Mouse (Mus musculus): ENCODE results near the gene Rad51b.

Gene Rad51b

DNA sequence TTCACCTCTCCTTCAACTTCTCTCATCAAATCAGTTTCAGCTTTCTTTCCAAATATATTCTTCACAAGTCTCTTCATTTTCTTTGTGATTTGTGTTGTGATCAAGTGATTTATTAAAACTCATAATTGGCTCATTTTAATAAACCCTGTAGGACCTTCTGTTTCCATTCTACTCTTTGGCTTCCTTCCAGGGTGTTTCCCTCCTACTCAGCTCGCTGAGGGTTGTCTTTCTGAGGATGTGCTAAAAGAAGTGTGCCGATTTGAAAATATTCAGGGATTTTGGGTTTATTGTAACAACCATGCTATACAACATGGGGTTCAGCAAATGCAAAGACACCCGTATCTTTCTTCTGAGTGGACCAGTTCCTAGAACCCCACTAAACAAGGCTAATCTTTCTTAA lies 361.8 kb downstream of the Rad51b start:
- ChIA-PET POLR2A (interaction anchor here in 1 of 4 experiments (0.6 kb wide), 1 partner anchor 287 kb away, joined by 4 read pairs; no protein-coding TSS in a partner anchor), CTCF (no interaction called here)

DNA sequence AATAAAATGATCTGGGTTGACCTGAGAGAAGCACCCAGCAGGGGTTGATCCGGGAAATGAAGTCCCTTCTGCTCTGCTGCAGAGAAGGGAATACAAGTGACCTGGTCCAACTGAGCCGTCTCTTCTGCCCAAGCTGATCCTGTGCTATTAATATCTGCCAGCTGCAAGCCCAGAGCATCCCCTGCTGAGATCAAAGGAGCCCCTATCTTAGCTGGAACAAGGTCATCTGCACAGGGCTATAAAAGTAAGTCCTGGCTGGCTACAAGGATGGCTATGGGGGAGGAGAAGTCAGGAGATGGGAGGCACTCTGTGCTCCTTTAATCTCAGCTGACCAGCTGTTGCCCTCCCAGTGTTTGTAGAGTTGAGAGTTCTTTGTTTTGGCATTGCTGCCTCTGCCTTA lies 364.2 kb downstream of the Rad51b start:
- POLR2A ChIA-PET: no interaction called here
- CTCF ChIA-PET: interaction anchor here in 1 of 4 experiments (0.5 kb wide), 1 partner anchor 289 kb away, joined by 3 read pairs; no protein-coding TSS in a partner anchor

DNA sequence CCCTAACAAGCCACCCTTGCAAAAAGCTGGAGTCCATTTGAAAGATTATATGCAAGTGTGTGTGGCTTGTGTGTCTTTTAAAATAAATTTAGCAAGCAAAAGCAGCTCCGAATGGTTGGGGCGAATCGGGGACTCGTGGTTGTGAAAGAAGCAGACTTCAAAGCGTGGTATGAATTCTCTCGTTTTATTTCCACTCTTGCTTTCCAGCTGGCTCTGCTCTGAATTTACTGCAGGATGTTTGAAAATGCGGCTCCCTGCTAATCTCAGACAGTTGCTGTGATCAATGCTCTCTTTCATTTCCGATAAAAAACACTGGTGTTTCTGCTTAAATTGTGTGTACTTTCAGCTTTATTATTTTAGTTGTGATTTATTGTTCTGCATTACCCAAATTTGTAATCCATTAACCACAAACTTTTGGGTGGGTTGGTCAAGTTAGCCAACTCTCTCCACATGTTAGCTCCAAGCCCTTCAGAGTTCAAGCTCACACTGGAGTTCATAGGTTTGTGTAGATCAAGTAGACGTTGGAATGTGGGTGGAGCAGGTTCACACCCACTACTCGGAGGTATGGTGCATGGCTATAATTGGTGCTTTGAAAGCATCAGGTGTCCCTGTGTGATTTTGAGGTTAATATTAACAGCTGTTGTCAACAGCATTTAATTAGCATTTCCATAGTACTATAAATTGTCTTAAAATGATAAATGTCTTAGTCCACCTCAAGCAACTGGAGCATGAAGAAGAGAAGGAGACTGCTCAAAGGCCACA lies 366.2 kb downstream of the Rad51b start:
- POLR2A ChIA-PET: interaction anchor here in 3 of 4 experiments (0.6 to 1.0 kb wide), 4 partner anchors 16 to 216 kb away, joined by 3 to 4 read pairs (median 3); no protein-coding TSS in a partner anchor
- CTCF ChIA-PET: interaction anchor here in 1 of 4 experiments (0.6 kb wide), 1 partner anchor 34 kb away, joined by 5 read pairs; no protein-coding TSS in a partner anchor

DNA sequence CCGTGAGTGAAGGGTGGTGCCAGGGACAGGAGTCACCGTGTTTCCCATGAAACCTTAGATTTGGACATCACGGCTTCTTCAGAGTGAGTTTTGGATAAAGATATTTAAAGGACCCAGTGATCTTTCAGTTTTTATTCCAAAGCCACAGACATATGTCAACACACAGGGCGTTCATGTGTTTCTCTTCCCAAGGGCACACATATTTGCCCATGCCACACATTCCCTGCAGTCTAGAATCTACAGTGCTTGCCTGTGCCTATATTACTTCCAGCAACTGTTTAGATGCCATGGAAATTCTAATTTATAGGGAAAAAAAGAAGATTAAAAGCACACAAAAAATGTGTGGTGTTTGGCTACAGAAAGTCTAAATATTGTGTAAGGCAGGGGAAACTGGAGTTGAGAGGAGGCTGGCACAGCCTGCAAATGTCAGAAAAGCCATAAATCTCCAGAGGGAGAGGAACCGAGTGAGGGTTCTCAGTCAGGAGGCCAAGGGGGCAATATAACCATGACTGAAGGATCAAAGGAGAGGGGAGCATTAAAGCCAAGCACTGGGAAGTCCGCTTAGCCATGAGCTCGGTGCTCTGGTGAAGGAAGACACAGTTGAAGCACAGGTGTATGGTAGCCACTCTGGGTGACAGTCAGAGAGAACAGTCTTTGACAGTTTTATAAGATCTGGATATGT lies 367.0 kb downstream of the Rad51b start:
- CTCF ChIA-PET: no interaction called here
- POLR2A ChIA-PET: interaction anchor here in 3 of 4 experiments (0.5 to 1.0 kb wide), 5 partner anchors 16 to 574 kb away, joined by 3 to 4 read pairs (median 3); no protein-coding TSS in a partner anchor

DNA sequence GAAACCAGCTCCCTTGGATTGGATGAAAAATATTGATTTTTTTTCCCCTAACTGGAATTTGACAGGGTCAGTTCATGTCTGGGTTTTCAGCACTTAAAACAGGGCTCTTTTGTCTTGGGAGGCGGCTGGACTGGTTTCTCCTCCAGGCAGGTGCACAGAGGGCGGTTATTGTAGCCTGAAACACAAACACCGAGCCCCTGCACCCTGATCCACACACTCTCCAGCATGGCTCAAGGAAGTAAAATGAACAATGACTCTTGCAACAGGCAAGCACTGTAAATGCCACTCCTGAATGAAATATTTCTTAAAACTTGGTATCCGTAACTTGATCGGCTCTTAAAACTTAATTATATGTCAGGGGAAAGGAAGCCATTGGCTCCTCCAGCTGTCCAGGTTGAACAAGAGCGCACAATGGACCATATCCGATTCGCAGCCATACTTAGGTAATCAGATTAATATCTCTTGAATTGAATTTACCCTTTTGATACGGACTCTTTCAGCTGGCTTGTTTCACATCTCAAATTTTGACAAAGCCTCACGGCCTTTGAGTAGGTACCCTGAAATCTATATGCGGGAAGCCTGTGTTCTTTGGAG lies 377.9 kb downstream of the Rad51b start:
- ChIA-PET POLR2A (interaction anchor here in 1 of 4 experiments (1.0 kb wide), 1 partner anchor 14 kb away, joined by 5 read pairs; no protein-coding TSS in a partner anchor), CTCF (no interaction called here)

DNA sequence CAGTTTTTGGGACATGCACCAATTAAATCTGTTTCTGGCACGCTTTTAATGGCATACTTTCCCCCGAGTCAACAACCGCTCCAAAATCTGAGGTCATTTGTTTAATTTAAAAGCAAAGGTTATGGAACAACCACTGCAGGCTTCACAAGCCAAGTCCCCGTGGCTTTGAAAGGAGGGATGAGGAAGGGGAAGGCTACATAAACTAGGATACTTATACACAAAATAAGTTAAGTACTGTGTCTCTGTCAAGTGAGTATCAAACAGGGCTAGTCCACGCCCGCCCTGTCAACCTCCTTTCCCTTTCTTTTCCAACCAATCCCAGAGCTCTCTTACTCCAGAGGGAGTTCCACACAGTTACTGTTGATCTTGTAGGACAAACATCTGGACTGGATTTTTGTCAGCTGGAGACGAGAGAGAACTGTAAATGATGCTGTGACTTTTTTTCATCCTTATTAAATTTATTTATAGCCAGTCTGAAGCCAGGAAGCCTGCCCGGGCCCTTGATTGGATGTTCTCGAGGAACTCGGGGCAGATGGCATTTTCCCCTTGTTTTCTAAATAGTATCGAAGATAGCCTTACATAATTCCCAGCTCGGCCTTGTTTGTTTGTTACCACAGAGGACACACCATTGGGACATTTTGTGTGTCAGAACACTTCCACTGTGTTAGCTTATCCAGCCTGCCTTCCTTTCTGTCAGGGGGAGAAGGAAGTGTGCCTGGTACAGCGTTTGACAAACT lies 378.5 kb downstream of the Rad51b start:
- POLR2A ChIA-PET: interaction anchor here in 1 of 4 experiments (1.0 kb wide), 1 partner anchor 13 kb away, joined by 5 read pairs; no protein-coding TSS in a partner anchor
- CTCF ChIA-PET: no interaction called here

DNA sequence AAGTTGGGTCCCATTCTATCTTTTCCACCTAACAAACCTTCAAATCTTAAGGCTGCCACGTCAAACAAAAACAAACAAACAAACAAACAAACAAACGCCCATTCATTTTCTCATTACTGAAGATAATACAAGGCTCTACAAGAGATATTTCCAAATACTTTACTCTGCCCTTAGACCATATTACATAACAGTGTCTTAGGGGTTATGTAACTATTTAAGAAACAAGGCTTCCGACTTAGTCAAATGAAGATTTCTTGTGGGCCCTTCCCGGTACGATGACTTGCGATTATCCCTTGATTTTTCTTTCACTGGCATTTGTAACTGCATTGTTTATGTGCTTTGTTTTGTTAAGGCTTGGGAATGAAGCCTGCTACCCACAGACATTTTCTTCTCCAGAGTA lies 379.2 kb downstream of the Rad51b start:
- ChIA-PET POLR2A (interaction anchor here in 1 of 4 experiments (1.0 kb wide), 1 partner anchor 13 kb away, joined by 5 read pairs; no protein-coding TSS in a partner anchor), CTCF (no interaction called here)

DNA sequence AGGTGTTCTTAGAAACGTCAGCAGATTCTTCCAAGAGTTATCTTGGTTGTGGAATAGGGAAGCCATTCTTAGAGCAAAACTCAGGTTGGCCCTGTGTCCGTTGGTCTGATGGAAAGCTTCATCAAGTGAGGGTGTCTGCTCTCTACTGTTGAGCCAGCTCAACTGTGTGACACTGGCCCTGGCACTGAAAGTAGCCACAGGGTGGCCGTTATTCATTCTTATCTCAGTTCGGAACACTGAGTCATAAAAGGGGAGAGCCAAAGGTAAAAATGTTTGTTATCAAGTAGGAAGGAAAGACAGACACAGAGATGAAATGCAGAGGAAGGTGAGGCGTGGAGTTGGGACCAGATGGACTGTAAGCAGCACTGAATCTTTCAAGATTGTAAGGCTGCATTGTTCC lies 379.8 kb downstream of the Rad51b start:
- ChIA-PET CTCF (no interaction called here), POLR2A (interaction anchor here in 1 of 4 experiments (0.6 kb wide), 1 partner anchor 238 kb away, joined by 3 read pairs; no protein-coding TSS in a partner anchor)

DNA sequence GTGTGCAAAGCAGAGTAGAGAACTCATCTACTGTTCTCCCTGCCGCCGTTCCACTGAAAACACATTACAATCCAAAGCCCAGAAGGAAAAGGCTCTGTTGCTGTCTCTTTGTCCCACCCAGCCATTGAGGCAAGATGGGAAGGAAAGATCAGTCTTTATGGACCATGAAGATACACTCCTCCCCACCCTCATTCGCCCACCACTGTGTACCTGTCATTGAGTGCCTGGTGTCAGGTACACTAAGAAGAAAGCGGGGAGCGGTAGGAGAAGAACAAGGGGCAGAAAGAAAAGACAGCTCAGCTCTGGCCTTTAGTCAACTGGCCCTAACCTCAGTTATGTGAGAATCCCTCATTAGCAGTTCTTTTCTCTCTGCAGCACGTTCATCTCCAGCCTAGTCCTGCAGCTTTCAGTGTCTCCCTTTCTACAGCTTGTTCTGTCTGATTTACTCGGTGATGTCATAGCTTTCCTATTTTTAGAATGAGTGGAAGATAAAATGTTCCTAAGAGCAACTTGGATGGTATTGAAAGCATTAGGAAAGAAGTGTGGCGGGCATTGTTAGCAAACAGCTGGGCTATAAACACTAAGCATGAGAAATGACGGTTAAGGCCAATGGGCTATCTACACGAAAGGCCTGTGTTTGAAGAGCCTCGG lies 382.3 kb downstream of the Rad51b start:
- POLR2A ChIA-PET: interaction anchor here in 2 of 4 experiments (0.7 to 1.2 kb wide), 3 partner anchors 13 to 453 kb away, joined by 3 to 4 read pairs (median 3); no protein-coding TSS in a partner anchor

DNA sequence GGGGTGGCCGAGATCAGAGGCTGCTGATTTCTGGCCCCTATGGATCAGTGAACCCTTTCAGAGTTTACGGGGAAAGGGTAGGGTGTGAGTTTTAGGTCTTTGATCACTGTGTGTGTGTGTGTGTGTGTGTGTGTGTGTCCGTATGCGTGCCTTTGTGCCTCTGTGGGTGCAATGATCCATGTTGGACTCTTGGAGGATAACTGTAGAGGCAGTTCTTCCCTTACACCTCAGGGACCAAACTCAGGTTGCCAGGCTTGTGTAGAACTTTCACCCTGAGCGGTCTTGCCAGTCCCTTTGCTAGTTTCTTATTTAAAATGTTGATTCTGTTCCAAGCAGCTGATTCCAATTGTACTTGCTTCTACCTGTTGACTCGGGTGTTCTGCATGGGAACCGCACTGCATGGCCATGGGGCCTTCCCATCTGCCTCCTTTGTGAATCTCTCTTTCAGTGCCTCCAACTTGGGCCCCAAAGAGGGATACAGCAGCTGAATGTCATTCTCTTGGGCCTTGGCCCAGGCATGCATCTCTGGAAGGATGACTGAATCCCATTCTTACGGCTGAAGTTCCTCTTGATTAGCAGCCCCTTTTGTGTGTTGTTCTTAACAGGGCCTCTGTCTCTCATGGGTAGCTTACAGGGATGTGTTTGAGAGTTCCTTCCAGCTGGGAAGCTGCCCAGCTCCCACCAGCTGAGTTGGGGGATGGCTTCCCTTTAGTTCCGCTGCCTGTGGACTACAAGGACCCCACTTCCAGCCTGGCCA lies 383.0 kb downstream of the Rad51b start:
- CTCF ChIA-PET: interaction anchor here in 1 of 4 experiments (0.8 kb wide), 1 partner anchor 31 kb away, joined by 3 read pairs; no protein-coding TSS in a partner anchor

More for the DNA sequence above, 382.3 kb downstream of the Rad51b start:
- CTCF ChIA-PET: interaction anchor here in 1 of 4 experiments (0.8 kb wide), 1 partner anchor 30 kb away, joined by 3 read pairs; no protein-coding TSS in a partner anchor

DNA sequence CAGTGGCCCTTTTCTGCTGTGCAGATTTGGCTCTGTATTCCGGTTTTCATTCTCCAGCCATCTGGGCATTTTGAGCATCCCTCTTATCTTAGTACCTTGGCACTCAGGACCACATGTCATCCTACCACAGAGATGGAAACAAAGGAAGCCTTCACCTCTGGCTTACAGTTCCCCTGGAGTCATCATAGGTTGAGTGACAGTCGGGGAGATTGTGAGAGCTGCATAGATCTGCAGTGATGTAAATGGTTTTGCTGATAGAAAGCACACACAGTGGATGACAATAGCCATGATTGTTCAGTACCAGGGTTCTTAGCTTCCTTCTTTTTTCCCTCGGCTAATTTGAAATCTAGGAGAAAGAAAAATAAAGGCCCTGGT lies 383.6 kb downstream of the Rad51b start:
- ChIA-PET POLR2A (interaction anchor here in 1 of 4 experiments (0.7 to 1.0 kb wide), 2 partner anchors 17 to 378 kb away, joined by 3 read pairs; no protein-coding TSS in a partner anchor), CTCF (no interaction called here)

More for the DNA sequence above, 383.0 kb downstream of the Rad51b start:
- POLR2A ChIA-PET: interaction anchor here in 1 of 4 experiments (0.7 to 1.0 kb wide), 3 partner anchors 17 to 377 kb away, joined by 3 to 4 read pairs (median 3); no protein-coding TSS in a partner anchor

DNA sequence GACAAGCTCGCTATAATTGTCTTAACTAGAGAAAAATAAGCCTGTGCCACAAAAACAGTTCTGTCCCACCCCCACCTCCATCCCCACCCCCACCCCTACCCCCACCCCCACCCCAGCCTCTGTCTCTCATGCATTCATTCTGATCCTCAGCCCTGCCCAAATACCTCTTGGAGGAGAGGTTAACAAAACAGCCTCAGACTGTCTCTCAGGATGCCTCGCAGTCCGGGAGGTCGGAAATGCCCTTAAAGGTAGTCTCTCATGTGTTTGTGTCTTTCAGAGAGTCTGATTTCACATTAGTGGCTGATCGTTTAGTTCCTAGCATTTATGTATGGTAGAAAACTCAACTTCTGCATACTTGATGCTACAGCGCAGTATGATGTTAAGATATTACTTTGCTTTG lies 384.5 kb downstream of the Rad51b start:
- ChIA-PET POLR2A (interaction anchor here in 1 of 4 experiments (0.6 kb wide), 1 partner anchor 38 kb away, joined by 3 read pairs; no protein-coding TSS in a partner anchor), CTCF (no interaction called here)

DNA sequence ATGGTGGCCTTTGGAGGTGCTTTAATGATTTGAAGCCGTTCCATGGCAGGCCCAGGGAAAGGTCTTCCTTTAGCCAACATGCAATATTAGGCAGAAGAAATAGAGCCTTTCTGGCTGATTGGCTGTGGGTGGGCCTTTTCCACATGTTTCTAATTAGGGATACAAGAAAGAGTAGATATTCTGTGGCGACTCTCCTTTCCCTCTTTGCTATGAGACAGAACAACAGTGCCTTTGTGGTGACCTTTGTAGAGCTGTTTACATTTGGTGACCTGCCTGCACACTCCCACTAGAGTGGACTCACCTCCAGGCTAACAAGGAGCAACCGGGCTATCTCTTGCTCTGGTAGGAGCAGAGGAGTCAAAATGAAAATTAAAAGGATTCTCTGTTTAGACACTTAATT lies 386.3 kb downstream of the Rad51b start:
- CTCF ChIA-PET: no interaction called here
- POLR2A ChIA-PET: interaction anchor here in 1 of 4 experiments (0.5 to 1.5 kb wide), 3 partner anchors 15 to 211 kb away, joined by 3 to 4 read pairs (median 4); no protein-coding TSS in a partner anchor

DNA sequence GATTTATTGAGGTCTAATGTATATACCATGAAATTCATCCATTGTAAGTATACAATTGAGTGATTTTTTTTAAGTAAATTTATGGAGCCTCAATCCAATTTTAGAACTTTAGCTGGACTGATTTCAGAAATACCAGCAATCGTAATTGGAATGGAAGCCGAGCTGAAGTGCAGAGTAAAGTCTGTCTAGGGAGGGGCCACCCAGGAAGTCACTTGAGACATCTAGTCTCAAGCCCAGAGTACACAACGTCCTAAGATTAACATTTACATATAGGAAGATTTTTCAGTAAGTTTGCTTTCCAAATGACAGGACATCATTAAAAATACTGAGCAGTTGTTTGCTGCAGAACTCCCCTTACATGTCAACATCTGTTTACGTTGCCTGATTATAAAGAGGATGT lies 386.7 kb downstream of the Rad51b start:
- POLR2A ChIA-PET: interaction anchor here in 1 of 4 experiments (0.5 to 1.5 kb wide), 2 partner anchors 16 to 211 kb away, joined by 4 read pairs; no protein-coding TSS in a partner anchor

DNA sequence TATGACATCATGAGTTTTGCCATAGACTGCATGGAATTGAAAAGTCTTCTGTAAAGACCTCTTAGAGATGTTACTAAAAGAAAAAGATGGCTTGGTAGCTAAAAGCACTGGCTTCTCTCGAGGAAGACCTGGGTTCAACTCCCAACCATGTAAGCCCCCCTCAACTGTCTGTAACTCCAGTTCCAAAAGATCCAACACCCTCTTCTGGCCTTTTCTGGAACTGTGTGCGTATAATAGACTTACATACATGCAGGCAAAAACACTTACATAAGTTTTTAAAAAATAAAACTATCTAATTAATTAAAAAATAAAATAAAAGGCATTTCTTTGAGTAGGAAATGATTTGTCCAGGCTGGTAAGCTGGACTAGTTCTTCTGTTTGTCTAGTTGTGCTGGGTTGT lies 387.3 kb downstream of the Rad51b start:
- CTCF ChIA-PET: no interaction called here

More for the DNA sequence above, 386.7 kb downstream of the Rad51b start:
- CTCF ChIA-PET: no interaction called here

DNA sequence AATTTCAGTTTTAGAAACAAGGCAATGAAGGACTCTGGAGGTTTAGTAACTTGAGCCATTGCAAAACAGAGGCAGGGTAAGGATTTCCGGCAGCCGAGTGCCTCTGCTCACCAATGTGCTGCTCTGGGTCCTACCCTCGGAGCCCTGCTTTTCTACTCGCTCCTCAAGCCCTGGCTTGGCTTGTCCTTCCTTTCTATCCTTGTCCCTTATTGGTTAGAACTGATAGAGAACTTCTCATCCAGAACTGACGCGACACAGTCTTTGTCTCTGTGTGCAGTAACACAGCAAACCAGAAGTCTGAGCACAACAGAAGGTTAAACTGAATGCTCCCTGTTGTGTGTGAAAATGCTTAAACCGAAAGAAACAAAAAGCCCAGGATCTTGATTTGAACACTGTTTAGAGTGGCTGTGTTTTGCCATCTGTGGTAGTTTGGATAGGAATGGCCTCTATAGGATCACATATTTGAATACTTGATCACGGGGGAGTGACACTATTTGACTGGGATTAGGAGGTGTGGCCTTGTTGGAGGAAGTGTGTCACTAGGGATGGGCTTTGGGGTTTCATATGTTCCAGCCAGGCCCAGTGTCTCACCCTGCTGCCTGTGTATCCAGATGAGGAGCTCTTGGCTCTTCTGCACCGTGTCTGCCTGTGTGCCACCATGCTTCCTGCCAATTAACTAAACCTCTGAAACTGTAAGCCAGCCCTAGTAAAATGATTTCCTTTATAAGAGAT lies 389.7 kb downstream of the Rad51b start:
- ChIA-PET POLR2A (interaction anchor here in 1 of 4 experiments (1.1 to 1.3 kb wide), 2 partner anchors 9 to 72 kb away, joined by 3 read pairs; no protein-coding TSS in a partner anchor), CTCF (interaction anchor here in 1 of 4 experiments (0.7 kb wide), 1 partner anchor 98 kb away, joined by 3 read pairs; no protein-coding TSS in a partner anchor)

More for the DNA sequence above, 387.3 kb downstream of the Rad51b start:
- POLR2A ChIA-PET: interaction anchor here in 1 of 4 experiments (0.6 to 1.5 kb wide), 2 partner anchors 16 to 398 kb away, joined by 4 read pairs; no protein-coding TSS in a partner anchor
